Mouse (Mus musculus) stomach, postnatal 0 days (tissue): ENCODE measurements at regions not wholly inside any gene's neighbourhood (a gene's known extent, or its start where the extent isn't known, plus 50 kb on each side); places are given as distances from the start of the nearest gene placed in this dataset.

Experiments used
- CTCF ChIP-seq: IDR thresholded peaks from 2 replicates; pipeline ENCODE4 v1.5.1; 2016; ENCODE audit warnings: antibody characterized with exemption, low read depth, mild to moderate bottlenecking, moderate library complexity
- EP300 ChIP-seq: optimal IDR thresholded peaks from 2 replicates; pipeline ENCODE3; 2016; ENCODE audit warnings: antibody characterized with exemption

GRCm38 (mm10) chr14:25359824-25360294 lies 99.1 kb upstream of the Zmiz1 start:
- TF ChIP-seq CTCF: no peak
- TF ChIP-seq EP300: no peak
